Mouse (Mus musculus) yolk sac, embryonic 10.5 days (tissue): Measurements from ENCODE around the gene Pth2.
"Not testable (repeated sequence)": the region's sequence is repeated elsewhere in the genome, so short reads cannot be mapped to it uniquely, and the experiment has no call there.

ENCODE experiments used
- DNase-seq: peaks from one replicate; pipeline ENCODE4 v3.0.0-alpha.2; 2017; ENCODE audit warnings: low spot score

The Pth2 gene

DNA sequence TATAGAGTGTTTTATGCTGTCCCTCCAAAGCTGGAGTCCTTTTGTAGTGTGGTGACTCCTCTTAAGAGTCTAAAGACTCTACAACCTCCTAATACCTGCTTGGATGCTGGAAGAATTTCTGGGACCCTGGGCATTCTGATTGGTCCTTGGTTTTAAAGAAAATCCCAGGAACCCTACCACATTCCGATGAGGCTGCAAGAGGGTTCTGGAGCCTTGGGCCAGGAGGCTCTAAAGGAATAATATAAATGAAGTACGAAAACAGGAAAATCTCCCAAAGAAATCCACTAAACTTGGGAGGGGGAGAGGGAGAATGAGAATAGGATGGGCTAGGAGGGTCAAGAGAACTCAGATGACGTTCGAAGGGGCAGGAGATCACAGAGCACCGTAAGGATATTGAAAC lies 27.2 kb upstream of the Pth2 start:
- no peak for DNase-seq

DNA sequence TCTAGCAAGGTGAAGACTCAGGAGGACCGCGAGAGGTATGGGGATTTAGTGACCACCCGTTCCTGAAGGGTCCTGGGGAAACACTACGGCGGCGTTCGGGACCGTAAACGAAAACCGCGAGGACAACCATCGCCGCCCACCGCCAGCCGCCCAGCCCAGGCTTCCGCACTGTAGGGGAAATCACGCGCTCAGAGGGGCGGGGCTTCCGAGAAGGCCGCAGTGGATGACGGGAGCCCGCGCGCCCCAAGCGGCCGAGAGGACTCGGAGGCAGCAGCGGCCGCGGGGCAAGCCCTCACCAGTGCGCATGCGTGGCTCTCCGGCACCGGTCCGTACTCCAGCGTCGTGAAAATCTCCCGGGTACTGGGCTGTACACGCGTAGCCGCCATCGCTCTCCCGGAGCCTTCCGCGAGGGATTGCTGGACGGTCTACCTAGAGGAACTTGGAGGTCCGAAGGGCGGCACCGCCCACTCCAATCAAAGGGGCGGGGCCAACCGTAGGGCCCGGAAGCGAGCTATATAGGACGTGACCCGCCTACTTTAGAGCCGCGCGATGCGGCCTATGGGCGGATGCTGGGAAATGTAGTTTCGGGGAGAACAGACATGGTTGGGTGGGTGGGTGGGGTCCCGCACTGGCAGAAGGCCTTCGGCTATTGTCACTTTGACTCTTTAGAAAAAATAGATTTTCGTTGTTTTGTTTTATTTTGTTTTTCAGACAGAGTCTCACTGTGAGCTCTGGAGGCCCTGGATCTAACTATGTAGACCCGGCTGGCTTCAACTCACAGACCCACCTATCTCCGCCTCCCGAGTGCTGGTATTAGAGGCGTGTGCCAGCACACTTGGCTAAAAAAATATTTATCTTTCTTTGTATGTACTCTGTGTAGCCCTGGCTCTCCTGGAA lies 26.5 kb upstream of the Pth2 start, which contains the start of the genes Pih1d1 and Aldh16a1:
Gene Pih1d1 (plus strand): TSS at position 208 of the 897 bp plus-strand sequence.
Gene Aldh16a1 (minus strand): TSS at position 489 of the 897 bp plus-strand sequence.
- DNase-seq = peak; percentile 97

DNA sequence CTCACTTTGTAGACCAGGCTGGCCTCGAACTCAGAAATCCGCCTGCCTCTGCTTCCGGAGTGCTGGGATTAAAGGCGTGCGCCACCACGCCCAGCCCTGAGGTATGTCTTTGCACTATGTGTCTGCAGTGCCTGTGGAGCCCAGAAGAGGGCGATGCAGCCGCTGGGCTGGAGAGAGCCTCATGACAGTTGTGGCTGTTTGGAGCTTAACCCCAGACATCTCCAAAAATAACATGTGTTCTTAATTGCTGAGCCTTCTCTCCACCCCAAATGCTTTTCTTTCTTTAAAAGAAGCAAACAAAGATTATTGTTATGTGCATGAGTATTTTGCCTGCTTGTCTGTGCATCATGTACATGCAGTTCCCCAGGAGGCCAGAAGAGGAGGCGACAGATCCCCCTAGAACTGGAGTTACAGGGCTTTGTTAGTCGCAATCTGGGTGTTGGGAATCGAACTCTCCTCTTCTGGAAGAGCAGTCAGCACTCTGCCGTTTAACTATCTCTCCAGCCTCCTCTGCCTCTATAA lies 25.7 kb upstream of the Pth2 start:
- no peak for DNase-seq

DNA sequence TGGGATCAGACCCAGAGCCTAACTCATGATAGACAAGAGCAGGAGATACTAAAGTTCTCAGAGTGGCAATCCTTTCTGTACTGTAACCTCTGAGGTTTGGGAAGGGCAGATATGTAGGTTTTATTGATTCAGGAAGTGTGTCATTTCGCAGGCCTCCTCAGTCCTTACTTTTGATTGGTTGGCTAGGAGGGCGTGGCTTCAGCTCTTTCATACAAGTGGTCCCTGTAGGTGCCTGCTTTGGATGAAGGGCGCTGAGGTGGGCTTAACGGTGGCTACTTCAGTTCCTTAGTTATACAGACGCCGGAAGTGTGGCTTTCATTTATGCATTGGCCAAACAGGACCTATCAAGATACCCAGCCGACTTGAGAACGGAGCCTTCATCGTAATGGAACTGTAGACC lies 25.2 kb upstream of the Pth2 start:
- no peak for DNase-seq

DNA sequence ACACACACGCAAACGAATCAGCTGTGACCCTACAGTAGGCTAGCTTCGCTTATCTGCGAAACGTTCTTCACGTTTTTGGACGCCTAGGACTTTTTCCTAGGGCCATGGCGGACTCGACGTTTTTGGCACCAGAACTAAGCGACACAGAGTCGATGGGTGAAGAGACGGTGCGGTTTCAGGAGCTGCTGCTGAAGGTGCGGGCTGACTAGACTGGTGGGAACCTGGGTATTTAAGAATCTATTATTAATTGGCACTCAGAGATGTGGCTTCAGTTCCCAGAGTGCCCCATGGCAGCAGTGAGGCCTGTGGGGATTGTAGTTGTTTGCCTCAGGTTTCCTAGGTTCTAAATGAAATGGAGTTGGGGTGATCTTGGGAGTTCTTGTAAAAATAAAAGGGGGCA lies 24.6 kb upstream of the Pth2 start:
- DNase-seq = no peak

DNA sequence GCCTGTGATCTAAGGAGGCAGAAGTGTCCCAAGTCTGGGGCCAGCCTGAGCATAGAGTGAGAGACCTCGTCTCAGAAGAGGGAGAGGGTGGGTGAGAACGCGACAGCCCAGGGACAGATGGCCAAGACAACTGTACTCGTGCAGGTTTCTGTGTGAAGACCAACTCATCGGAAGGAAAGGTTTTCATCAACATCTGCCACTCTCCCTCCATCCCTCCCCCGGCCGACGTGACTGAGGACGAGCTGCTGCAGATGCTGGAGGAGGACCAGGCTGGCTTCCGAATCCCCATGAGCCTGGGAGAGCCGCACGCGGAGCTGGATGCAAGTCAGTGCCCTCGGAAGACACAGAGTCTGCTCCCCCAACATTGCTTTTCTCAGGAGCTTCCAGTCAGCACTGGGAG lies 23.3 kb upstream of the Pth2 start:
- DNase-seq = no peak

DNA sequence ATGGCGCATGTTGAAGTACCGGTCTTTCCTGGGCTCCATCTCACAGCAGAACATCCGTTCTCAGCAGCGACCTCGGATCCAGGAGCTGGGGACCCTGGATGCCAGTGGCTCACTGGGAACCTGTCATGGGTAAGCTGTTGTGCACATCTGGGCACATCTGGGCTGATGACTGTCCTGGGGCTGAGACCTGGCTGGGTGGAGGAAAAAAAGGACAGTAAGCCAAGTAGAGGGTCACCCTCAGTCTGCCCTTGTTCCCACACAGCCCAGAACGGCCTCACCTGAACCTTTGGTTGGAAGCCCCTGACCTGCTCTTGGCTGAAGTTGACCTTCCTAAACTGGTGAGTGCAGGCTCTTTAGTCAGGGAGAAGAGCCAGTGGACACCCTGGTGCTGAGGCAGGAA lies 21.8 kb upstream of the Pth2 start:
- DNase-seq = no peak

DNA sequence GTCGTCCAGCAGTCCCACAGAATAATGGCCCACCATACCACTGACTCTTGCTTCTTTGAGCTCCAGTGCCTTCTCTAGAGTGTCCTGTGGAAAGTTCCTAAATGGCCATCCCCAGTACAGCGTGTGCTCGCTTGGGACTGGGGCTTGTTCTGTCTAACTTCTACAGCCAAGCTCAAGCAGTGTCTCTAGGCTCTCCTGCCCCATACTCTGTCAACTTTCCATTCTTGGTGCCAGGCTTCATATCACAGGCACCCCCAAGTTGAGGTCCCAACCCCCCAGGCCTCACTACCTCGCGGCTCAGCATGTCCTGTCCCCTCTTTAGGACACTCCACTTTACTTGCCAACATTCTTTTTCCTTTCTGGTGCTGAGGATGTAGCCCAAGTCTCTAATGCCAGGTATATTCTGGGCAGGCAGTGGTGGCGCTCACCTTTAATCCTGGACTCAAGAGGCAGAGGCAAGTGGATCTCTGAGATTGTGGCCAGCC lies 20.4 kb upstream of the Pth2 start:
- no peak for DNase-seq

DNA sequence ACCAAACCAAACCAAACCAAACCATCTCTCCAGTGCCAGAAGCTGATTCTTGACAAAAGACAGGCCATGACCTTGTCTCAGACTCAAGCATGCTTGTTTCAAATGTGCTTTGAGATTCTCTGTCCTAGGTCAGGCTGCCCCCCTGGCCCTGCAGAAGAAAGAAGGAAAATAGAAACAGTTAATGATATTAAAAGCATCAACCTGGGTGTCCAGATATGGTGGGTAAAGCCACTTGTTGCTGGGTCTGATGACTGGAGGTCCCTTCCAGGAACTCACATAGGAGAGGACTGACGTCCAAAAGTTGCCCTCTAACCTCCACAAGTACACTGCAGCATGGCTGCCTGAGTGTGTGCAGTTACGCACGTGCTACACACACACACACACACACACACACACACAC lies 19.9 kb upstream of the Pth2 start:
- no peak for DNase-seq

DNA sequence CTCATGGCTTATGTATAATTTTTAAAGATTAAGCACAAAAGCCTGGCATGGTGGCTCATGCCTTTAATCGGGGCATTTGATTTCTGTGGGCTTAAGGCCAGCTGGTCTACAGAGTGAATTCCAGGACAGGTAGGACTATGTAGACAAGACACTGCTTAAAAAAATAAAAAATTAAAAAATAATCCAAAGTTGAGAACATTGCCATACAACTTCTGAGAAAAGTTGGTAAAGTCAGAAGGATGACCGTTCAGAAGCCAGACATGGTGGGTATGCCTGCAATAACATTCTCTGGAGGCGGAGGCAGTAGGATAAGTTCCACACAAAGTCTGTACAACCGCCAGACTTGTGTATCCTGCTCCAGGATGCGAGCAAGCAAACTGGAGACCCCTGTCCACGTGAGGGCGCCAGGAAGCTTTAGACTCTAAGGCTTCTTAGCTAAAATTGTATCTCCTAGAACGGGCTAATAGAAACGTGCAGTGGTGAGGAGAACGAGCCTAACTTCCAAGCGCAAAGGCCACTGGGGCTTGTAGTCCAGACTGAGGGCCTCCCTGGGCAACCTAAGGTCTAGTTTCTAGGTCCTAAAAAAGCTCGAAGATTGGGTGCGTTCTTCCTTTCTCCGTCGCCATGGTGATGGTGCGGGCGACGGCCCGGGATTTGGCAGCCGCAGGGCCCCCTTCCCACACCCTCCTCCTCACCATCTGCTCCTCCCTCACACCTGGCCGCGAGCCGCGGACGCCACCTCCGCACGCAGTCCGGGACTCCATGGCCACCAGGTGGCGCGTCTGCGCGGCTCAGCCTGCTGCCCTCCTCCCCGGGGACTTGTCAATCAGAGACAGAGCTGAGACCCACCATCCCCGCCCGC lies 19.0 kb upstream of the Pth2 start:
- DNase-seq = peak; percentile 89

DNA sequence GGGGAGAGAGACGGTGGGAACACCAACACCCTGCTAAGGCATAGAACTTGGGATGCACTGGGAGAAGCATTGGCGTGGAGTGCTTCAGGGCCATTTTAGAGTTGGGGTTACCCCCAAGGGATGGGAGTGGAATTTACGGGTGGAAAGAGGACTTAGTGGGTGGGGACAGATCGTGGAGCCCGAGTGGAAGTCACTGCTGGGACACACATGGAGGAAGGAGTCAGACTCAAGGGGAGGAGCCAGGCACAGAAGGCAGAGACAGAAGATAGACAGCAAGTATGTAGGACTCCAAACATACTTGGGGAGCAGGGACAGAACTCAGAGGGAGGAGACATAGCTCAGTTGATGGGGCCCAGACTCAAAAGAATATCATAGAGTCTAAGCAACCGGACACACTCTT lies 18.2 kb upstream of the Pth2 start:
- no peak for DNase-seq

DNA sequence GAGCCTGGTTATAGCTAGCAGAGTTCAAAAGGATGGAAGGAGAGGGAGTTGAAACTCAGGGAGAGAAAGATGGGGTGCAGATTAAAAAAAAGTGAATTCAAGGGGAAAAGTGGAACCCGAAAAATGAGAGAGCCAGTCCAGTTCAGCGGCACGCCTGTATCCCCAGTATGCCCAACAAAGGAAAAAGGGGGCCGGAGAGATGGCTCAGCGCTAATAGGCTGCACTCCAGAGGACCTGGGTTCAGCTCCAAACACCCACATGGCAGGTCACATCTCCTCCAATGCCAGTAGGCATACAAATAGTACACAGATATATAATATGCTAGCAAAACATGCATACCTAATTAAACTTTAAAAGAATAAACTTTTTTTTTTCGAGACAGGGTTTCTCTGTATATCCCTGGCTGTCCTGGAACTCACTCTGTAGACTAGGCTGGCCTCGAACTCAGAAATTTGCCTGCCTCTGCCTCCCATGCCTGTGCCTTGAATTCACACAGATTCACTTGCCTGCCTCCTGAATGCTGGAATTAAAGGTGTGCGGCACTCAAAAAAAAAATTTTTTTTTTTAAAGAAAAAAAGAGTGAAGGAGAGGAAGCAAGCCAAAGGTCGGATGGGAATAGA lies 17.7 kb upstream of the Pth2 start:
- DNase-seq = no peak

DNA sequence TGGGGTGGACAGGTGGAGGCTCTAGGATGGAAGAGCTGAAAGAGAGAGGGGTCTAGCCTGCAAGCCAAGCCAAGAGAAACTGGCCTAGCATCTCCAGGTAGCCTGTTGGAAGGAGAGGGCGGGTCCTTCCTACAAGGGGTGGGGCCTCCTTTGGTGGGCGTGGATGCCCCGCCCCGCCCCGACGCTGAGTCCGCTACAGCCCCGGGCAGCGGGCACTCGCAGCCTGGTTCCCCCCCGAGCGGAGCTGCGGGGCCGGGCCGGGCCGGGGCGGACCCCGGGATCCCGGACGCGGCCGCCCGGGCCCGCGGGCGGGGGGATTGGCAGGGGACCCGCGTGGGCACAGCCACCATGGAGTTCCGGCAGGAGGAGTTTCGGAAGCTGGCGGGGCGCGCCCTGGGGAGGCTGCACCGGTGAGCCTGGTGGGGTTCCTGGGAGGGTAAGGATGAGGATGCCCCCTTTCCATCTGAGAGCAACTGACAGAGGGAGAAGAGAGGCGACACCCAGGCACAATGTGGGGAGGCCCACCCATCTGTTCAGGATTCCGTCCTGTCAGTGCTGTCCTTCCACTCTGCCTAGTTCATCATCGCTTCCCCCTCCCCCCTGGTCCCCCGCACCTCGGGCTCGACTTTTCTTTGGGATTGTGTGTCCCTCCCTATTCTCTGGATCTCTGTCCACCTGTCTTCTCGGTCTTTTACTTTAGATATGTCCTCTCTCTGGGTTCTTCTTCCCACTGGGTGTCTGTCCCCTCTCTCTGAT lies 16.9 kb upstream of the Pth2 start, which contains the start of gene Slc17a7:
Gene Slc17a7 (plus strand): TSS at position 215 of the 756 bp plus-strand sequence.
- DNase-seq = no peak

DNA sequence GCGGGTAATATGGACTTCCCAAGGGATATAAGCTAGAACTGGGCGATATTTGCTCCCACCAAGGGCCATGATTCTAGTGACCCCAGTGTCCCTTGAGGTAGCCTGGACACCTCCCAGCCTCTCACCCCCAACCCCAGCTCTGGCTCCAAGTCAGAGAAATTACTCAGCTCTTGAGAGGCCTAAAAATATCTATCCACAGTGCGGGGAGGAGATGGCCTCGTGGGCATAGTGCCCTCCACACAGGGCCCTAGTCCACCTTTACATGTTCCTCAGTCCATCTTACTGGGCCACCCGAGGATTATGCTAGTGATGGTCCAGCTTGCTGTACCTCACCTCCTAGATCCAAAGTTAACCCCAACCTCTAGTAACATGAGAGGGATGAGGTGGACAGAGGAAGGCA lies 16.0 kb upstream of the Pth2 start:
- DNase-seq = no peak

DNA sequence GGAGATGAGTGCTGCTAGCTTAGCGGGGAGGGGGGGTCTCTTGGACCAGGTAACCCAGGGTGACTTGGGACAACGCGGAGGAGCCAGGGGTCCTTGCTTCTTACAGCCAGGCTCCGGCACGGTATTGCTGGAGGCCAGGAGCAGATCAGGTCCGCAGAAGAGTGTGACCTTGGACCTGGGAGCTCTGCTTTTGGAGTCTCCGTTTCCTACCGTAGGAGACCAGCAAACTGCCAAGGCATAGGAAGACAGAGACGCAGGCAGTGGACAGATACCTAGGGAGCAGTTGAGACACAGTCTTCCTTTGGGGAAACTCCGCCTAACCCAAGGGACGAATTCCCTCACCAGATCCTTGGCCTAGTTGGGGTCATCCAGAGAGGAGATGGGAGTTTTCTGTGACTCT lies 15.1 kb upstream of the Pth2 start:
- no peak for DNase-seq

DNA sequence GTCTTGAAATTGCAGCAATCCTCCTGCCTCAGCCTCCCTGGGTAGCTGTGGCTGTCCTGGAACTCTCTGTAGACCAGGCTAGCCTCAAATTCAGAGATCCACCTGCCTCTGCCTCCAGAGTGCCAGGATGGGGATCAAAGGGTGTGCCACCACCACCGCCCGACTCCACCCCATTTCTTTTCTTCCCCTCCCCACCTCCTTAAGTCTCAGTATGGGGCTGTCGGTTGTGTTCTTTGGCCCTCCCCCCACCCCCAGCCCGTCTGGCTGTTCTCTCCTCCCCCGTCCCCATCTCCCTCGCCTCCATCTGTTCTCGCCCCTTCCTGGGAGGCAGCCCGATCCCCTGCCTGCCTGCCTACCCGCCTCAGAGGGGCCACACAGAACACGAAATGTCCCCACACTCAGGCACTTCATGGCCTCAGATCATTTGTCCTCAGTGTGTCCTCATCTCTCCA lies 13.8 kb upstream of the Pth2 start:
- no peak for DNase-seq

DNA sequence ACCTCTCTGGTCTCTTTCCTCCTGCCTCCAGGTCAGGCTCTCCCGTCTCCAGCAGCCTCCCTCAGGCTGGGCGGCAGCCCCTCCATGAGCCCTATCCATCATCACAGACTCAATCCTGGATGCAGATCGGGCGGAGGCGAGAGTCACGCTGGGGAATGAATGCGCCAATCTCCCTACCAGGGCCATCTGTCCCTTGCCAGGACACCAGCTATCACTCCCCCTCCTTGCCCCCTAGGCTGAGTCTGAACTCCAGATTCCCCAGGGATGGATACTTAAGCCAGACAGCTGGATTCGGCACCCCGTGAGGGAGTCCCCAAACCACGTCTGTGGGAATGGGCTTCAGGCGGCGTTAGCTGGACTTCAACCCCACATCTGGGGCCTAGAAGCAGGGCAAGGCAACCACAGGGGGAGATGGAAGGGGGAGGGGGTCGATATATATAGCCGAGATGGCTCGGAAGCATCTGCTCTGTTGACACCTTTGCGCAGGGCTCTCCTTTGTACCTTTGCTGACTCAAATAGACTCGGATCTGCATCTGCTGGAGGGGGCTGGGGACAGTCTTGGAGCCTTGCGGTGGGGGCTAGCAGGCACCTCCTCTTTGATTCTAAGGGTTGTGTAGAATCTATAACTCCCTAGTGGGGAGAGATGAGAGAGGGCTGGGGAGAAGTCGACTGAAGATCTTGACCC lies 12.9 kb upstream of the Pth2 start:
- DNase-seq = no peak

DNA sequence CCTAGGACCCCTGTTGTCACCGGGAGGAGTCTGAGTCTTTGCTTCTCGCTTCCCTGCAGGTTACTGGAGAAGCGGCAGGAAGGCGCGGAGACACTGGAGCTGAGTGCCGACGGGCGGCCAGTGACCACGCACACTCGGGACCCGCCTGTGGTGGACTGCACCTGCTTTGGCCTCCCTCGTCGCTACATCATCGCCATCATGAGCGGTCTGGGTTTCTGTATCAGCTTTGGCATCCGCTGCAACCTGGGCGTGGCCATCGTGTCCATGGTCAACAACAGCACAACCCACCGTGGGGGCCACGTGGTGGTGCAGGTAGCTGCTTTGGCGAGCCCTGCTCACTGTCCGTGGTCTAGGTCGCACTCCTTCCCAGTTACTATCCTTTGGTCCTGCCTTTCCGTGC lies 12.1 kb upstream of the Pth2 start:
- no peak for DNase-seq

DNA sequence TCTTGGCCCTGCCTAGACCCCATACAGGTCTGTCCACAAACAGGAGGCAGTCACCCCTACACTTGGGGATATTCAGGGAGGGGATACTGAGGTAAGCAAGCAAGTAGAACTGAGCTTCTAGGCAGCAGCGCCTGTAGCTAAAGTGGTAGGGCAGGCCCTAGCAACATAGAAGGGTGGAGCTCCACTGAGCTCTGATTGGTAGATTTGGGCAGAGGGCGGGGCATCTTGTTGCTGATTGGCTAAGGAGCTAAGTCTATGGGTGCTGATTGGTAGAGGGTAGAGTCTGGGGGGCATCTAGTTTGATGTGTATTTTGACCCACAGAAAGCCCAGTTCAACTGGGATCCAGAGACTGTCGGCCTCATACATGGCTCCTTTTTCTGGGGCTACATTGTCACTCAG lies 11.3 kb upstream of the Pth2 start:
- DNase-seq = no peak

DNA sequence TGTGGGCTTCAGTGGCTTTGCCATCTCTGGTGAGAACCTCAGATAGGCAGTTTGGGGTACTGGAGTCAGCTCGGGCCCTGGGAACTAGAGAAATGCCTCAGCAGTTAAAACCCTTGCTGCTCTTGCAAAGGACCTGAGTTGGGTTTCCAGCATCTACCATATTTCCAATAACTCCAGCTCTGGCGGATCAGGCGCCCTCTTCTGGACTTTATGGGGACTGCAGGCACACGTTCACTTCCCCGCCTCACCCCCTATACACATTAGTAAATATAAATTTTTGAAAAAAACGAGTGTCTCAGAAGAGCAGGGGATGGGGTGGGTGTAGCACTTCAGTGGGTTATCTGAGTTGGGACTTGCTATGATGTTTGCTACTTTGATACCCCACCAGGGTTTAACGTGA lies 7.8 kb upstream of the Pth2 start:
- no peak for DNase-seq

DNA sequence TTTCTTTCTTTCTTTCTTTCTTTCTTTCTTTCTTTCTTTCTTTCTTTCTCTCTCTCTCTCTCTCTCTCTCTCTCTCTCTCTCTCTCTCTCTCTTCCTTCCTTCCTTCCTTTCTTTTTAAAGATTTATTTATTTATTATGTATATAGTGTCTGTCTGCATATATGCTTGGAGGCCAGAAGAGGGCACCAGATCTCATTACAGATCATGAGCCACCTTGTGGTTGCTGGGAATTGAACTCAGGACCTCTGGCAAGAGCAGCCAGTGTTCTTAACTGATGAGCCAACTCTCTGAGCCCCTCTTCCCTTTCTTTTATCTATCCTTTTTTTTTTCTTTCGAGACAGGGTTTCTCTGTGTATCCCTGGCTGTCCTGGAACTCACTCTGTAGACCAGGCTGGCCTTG lies 7.0 kb upstream of the Pth2 start:
- not testable (repeated sequence) for DNase-seq
